Mouse (Mus musculus) forebrain, embryonic 14.5 days (tissue): ENCODE measurements around the gene Hoxd12. TPM values are rescaled to one million over a fixed set of nuclear protein-coding genes. Genes with fewer than 3 reads are reported as not detected.

ENCODE experiments used
- ATAC-seq: fragments of 200-750 bp; cut with Nextera tagmentation; 2 replicates; pipeline ENCODE4 v1.8.0; 2017; ENCODE audit warnings: mild to moderate bottlenecking, moderate library complexity
- DNase-seq: peaks from one replicate; pipeline ENCODE4 v3.0.0-alpha.2; 2015; ENCODE audit warnings: low spot score
- H3K27ac ChIP-seq: fragments of 300-500 bp; sonication (generic); 2 replicates; pipeline ENCODE4 v1.5.1; 2014; ENCODE audit warnings: low read depth, mild to moderate bottlenecking, control low read depth, low read length, moderate library complexity
- H3K27me3 ChIP-seq: fragments of 300-500 bp; sonication (generic); replicated peaks from 2 replicates; pipeline ENCODE4 v1.6.1; 2014; ENCODE audit warnings: low read length, control low read depth, mixed read lengths; ENCODE audit not compliant: control insufficient read depth, insufficient read depth
- H3K36me3 ChIP-seq: fragments of 300-500 bp; sonication (generic); 2 replicates; pipeline ENCODE4 v1.6.1; 2014; ENCODE audit warnings: low read length, control low read depth; ENCODE audit not compliant: control insufficient read depth, insufficient read depth
- H3K4me1 ChIP-seq: fragments of 300-500 bp; sonication (generic); 2 replicates; pipeline ENCODE4 v1.6.1; 2014; ENCODE audit warnings: antibody characterized with exemption, low read length, control low read depth; ENCODE audit not compliant: control insufficient read depth, insufficient read depth
- H3K4me2 ChIP-seq: fragments of 300-500 bp; sonication (generic); 2 replicates; pipeline ENCODE4 v1.6.1; 2014; ENCODE audit warnings: mild to moderate bottlenecking, control low read depth, low read length
- H3K4me3 ChIP-seq: fragments of 300-500 bp; sonication (generic); 2 replicates; pipeline ENCODE4 v1.5.1; 2014; ENCODE audit warnings: low read depth, low read length, control low read depth
- H3K9ac ChIP-seq: fragments of 300-500 bp; sonication (generic); 2 replicates; pipeline ENCODE4 v1.6.1; 2014; ENCODE audit warnings: mild to moderate bottlenecking, low read length, control low read depth, moderate library complexity
- H3K9me3 ChIP-seq: fragments of 300-500 bp; sonication (generic); replicated peaks from 2 replicates; pipeline ENCODE4 v1.6.1; 2016; ENCODE audit warnings: low read length, control low read depth, mixed read lengths; ENCODE audit not compliant: control insufficient read depth
- WGBS: fragments of 180-500 bp; shearing (Covaris S2); extraction: QIAGEN DNeasy Blood & Tissue Kit; methylation state at CpG from one replicate; pipeline ENCODE4 v1.1.7; 2014; 5-methylcytosine and 5-hydroxymethylcytosine counted together
- polyA plus RNA-seq: library from polyadenylated mRNA; unstranded; fragments of >200 nt; fragmentation: Nextera tagmentation; extraction: Ambion mirVana; gene quantifications from 2 replicates; pipeline ENCODE4 v1.2.1, GENCODE M21; 2014

The Hoxd12 gene
- polyA plus RNA-seq, 1 experiment from 2014 or later, result not detected

DNA sequence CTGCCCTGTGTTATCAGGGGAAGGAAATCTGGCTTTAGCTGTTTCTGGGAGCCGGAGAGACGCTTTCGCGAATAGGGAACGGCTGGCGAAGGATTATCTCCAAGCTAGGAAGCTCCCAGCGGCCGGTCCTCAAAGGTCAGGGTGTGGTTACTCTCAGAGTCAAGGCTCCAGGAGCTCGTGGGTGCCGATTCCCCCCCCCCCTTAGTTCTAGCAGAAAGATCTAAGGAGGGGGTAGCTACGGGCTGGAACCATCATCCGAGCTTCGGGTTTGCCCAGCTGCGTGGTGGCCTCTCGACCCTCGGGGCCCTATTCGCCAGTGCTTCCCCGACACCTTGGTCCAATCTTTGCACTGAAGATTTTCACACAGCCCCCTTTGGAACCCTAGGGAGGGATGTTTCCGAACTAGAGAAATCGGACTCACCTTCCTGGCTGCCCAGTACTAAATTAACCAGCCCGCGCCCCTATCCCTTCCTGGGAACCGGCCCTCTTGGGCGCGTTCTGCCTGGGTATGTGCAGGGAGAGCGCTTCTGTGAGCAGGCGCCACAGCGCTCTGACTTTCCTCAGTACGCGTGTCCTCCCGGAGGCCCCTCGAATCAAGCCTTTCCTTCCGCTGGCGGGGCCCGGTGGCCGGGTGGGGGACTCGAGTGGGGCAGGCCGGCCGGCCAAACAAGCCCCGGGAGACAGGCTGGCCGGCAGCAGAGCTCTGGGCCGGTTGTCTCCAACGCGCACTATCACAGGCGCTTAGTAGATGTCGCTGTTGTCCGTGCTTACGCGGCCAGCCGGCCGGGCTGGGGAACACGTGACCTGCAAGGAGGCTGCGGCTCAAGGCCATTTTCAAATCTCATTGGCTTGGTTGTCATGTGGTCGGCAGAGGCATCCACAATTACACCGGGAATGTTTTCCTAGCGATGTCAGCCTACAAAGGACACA lies 16.5 kb downstream of the Hoxd12 start, which contains the start of gene Hoxd10:
Gene Hoxd10 (plus strand): TSS at position 903 of the 930 bp plus-strand sequence.
- Histone ChIP-seq H3K9me3 (no peaks in the 10 kb centered on the region), H3K4me2 (no peak within 1 kb of the TSS), H3K36me3 (no peaks in the 10 kb centered on the region), H3K4me1 (no peaks in the 10 kb centered on the region), H3K27me3 (peaks cover 96% of the 10 kb centered on the region), H3K9ac (no peak within 1 kb of the TSS), H3K4me3 (no peak within 1 kb of the TSS), H3K27ac (no peak within 1 kb of the TSS)
- ATAC-seq (peak; percentile 65; the same call in 1 of the 2 replicates), DNase-seq (peak; percentile 63)
- WGBS, result 1% methylated on average over 56 of the region's 56 CpGs

DNA sequence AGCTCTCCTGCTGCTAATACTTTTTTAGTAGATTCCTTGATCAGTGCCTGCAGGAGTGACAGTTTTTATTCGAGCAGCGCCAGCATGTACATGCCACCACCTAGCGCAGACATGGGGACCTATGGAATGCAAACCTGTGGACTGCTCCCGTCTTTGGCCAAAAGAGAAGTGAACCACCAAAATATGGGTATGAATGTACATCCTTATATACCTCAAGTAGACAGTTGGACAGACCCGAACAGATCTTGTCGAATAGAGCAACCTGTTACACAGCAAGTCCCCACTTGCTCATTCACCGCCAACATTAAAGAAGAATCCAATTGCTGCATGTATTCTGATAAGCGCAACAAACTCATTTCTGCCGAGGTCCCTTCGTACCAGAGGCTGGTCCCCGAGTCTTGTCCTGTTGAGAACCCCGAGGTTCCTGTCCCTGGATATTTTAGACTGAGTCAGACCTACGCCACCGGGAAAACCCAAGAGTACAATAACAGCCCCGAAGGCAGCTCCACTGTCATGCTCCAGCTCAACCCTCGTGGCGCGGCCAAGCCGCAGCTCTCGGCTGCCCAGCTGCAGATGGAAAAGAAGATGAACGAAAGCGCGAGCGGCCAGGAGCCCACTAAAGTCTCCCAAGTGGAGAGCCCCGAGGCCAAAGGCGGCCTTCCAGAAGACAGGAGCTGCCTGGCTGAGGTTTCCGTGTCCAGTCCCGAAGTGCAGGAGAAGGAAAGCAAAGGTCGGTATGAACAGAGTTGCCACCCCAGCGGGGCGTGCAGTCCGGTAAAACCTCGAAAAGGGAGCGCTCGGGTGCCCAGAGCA lies 17.4 kb downstream of the Hoxd12 start:
- no peak for DNase-seq
- Histone ChIP-seq H3K9ac (no peak overlapping the region), H3K27me3 (peaks cover 95% of the 10 kb centered on the region), H3K4me1 (no peaks in the 10 kb centered on the region), H3K36me3 (no peaks in the 10 kb centered on the region), H3K9me3 (no peaks in the 10 kb centered on the region), H3K4me3 (no peak overlapping the region), H3K4me2 (no peak overlapping the region), H3K27ac (no peak overlapping the region)
- WGBS, result 3% methylated on average over 35 of the region's 35 CpGs
- ATAC-seq, result no peak

DNA sequence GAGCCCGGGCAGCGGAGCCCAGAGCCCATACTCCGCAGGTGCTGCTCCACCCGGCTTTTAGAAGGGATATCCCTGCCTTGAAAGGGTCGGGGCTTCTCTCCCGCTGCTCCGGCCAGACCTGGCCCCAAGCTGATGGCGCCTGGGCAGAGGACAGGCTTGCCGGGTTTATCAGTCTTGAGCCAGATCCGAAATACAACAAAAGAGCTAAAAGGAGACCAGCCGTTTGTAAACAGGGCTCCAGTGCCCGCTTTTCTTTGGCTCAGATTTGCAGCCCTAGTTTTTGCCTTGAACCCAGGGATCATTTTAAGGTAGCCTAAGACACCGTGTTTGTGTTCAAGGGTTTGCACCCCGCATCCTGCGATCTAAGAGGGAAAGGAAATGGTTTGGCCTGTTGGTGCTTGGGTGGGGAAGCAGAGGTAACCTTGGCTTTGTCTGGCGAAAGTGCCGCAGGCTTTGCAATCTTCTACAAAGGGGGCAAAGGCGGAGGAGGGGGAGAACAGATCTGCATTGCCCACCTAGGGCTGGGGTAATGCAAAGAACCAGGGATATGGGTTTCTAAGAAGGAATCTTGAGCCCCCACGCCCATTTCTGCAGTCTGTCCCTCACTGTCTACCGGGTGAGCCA lies 18.1 kb downstream of the Hoxd12 start:
- Histone ChIP-seq H3K27ac (no peak overlapping the region), H3K9ac (no peak overlapping the region), H3K4me3 (no peak overlapping the region), H3K4me2 (no peak overlapping the region), H3K27me3 (peaks cover 95% of the 10 kb centered on the region), H3K9me3 (no peaks in the 10 kb centered on the region), H3K36me3 (no peaks in the 10 kb centered on the region), H3K4me1 (peaks cover 3% of the 10 kb centered on the region; the same call in 1 of the 2 replicates)
- no peak for DNase-seq
- under 1% methylated on average over 20 of the region's 20 CpGs for WGBS
- ATAC-seq, result no peak

DNA sequence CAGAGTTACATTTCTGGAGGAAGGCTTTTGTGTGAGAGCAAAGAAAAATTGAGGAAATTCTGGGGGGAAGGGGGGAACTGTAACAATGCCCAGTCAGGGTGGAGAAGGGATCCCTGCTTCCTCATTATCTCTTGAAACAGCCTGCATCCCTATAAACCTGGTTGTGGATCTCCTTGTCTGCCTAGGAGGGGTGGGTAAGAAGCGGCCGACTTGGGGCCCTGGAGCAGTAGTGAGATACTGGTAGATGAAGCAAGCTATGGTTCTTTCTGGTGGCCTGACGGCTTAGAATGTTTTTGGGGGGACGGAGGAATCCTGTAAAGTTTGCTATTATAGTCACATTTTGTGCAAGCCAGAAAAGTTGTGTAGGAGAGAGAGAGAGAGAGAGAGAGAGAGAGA lies 18.6 kb downstream of the Hoxd12 start:
- Histone ChIP-seq H3K4me2 (no peak overlapping the region), H3K27ac (no peak overlapping the region), H3K9ac (no peak overlapping the region), H3K9me3 (no peaks in the 10 kb centered on the region), H3K36me3 (no peaks in the 10 kb centered on the region), H3K4me3 (no peak overlapping the region), H3K4me1 (peaks cover 8% of the 10 kb centered on the region; the same call in 1 of the 2 replicates), H3K27me3 (peaks cover 95% of the 10 kb centered on the region)
- 14% methylated on average over 4 of the region's 4 CpGs for WGBS
- DNase-seq, result no peak
- no peak for ATAC-seq

DNA sequence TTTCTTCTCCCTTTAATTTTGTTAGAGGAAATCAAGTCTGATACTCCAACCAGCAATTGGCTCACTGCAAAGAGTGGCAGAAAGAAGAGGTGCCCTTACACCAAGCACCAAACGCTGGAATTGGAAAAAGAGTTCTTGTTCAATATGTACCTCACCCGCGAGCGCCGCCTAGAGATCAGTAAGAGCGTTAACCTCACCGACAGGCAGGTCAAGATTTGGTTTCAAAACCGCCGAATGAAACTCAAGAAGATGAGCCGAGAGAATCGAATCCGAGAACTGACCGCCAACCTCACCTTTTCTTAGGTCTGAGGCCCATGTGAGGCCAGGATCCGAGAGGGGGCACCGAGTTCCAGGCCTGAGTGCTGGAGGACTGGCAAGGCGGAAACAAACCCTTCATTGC lies 19.3 kb downstream of the Hoxd12 start:
- DNase-seq, result no peak
- Histone ChIP-seq H3K9me3 (no peaks in the 10 kb centered on the region), H3K4me1 (peaks cover 8% of the 10 kb centered on the region; the same call in 1 of the 2 replicates), H3K4me3 (no peak overlapping the region), H3K27ac (no peak overlapping the region), H3K27me3 (peaks cover 95% of the 10 kb centered on the region), H3K36me3 (no peaks in the 10 kb centered on the region), H3K9ac (no peak overlapping the region), H3K4me2 (no peak overlapping the region)
- 1% methylated on average over 16 of the region's 16 CpGs for WGBS
- ATAC-seq, result no peak

DNA sequence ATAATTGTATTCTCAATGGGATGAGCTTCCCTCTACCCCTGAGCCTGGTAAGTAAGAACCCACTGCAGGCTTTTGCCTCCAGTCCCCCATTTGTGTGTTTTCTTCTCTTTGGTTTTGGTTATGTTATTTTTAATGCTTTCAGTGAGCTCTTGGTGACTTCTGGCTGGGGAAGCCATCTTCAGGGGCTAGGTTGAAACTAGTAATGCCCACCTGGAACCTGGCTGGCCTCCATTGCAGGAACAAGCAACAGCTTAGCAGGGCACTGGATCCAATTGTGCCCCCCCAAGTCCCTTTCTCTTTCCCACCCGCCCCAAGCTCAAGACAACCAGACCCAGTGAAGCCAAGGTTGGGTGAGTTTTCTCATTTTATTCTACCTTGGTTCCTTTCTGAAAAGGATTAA lies 20.6 kb downstream of the Hoxd12 start:
- Histone ChIP-seq H3K27me3 (peaks cover 97% of the 10 kb centered on the region), H3K4me2 (no peak overlapping the region), H3K27ac (no peak overlapping the region), H3K36me3 (no peaks in the 10 kb centered on the region), H3K9ac (no peak overlapping the region), H3K4me1 (peaks cover 8% of the 10 kb centered on the region; the same call in 1 of the 2 replicates), H3K9me3 (no peaks in the 10 kb centered on the region), H3K4me3 (no peak overlapping the region)
- 4% methylated on average over 1 of the region's 1 CpGs for WGBS
- DNase-seq (no peak), ATAC-seq (no peak)

DNA sequence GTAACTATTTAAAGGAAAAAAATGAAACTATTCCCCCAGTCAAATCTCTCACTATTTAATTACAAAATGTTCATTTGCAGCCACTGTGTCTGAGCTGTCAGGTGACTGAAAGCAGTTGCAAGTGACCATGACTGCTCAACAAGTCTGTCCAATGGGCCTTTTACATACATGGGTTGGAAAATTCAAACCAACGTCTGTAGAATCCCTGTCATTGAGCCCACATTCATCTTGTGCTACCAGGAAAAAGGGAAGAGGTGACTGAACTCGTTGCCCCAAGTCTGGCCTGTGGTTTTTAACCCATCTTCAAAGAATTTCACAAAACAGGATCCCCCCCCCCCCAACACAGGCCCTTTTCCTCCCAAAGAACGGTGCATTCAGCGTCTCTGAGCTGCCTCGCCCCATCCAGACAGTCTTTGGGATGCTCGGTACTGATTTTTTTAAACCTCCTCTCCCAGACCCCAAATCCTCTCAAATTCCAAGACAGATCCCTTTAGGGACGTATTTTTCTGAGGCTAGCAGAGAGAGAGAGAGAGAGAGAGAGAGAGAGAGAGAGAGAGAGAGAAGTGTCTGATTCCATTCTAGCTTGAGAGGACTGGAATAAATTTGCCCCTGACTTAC lies 21.1 kb downstream of the Hoxd12 start:
- Histone ChIP-seq H3K36me3 (no peaks in the 10 kb centered on the region), H3K27ac (no peak overlapping the region), H3K4me3 (no peak overlapping the region), H3K9me3 (no peaks in the 10 kb centered on the region), H3K9ac (no peak overlapping the region), H3K27me3 (peaks cover 99% of the 10 kb centered on the region), H3K4me2 (no peak overlapping the region), H3K4me1 (peaks cover 8% of the 10 kb centered on the region; the same call in 1 of the 2 replicates)
- ATAC-seq (no peak), DNase-seq (no peak)
- 2% methylated on average over 7 of the region's 7 CpGs for WGBS
